Mouse (Mus musculus) midbrain, embryonic 11.5 days (tissue): Measurements from ENCODE around the gene Nlrp6. TPM values are rescaled to one million over a fixed set of nuclear protein-coding genes. Genes with fewer than 3 reads are reported as not detected.
"Not testable (repeated sequence)": the region's sequence is repeated elsewhere in the genome, so short reads cannot be mapped to it uniquely, and the experiment has no call there.

Experiments used
- ATAC-seq: fragments of 200-750 bp; cut with Nextera tagmentation; 2 replicates; pipeline ENCODE4 v1.8.0; 2017; ENCODE audit warnings: moderate TSS enrichment, moderate library complexity; ENCODE audit not compliant: low FRiP score
- DNase-seq: peaks from one replicate; pipeline ENCODE4 v3.0.0; 2015; ENCODE audit warnings: low spot score; ENCODE audit errors: missing footprints
- H3K27ac ChIP-seq: fragments of 300-500 bp; sonication (generic); 2 replicates; pipeline ENCODE4 v1.5.1; 2014; ENCODE audit warnings: low read depth, low read length
- H3K27me3 ChIP-seq: fragments of 300-500 bp; sonication (generic); 2 replicates; pipeline ENCODE4 v1.6.1; 2014; ENCODE audit warnings: mild to moderate bottlenecking, low read length, moderate library complexity, mixed read lengths; ENCODE audit not compliant: control insufficient read depth, insufficient read depth
- H3K36me3 ChIP-seq: fragments of 300-500 bp; sonication (generic); 2 replicates; pipeline ENCODE4 v1.6.1; 2014; ENCODE audit warnings: mild to moderate bottlenecking, low read length, moderate library complexity, mixed read lengths; ENCODE audit not compliant: control insufficient read depth, insufficient read depth
- H3K4me1 ChIP-seq: fragments of 300-500 bp; sonication (generic); 2 replicates; pipeline ENCODE4 v1.6.1; 2014; ENCODE audit warnings: low read length; ENCODE audit not compliant: control insufficient read depth, insufficient read depth
- H3K4me2 ChIP-seq: fragments of 300-500 bp; sonication (generic); 2 replicates; pipeline ENCODE4 v1.6.1; 2014; ENCODE audit warnings: mild to moderate bottlenecking, moderate library complexity
- H3K4me3 ChIP-seq: fragments of 300-500 bp; sonication (generic); 2 replicates; pipeline ENCODE4 v1.5.1; 2014; ENCODE audit warnings: low read depth, low read length
- H3K9ac ChIP-seq: fragments of 300-500 bp; sonication (generic); 2 replicates; pipeline ENCODE4 v1.6.1; 2014; ENCODE audit warnings: low read length
- H3K9me3 ChIP-seq: fragments of 300-500 bp; sonication (generic); 2 replicates; pipeline ENCODE4 v1.6.1; 2016; ENCODE audit warnings: low read length; ENCODE audit not compliant: control insufficient read depth
- WGBS: fragments of 180-500 bp; shearing (Covaris S2); extraction: QIAGEN DNeasy Blood & Tissue Kit; methylation state at CpG from one replicate; pipeline ENCODE4 v1.1.7; 2014; 5-methylcytosine and 5-hydroxymethylcytosine counted together
- polyA plus RNA-seq: library from polyadenylated mRNA; unstranded; fragments of >200 nt; fragmentation: Nextera tagmentation; extraction: Ambion mirVana; gene quantifications from 2 replicates; pipeline ENCODE4 v1.2.1, GENCODE M21; 2014

The Nlrp6 gene
- polyA plus RNA-seq, 1 experiment from 2014 or later, result 0.08 TPM

GRCm38 (mm10) chr7:140971479-140972171, 50.9 kb downstream of the Nlrp6 start:
- H3K4me1 ChIP-seq, result peaks cover 12% of the 10 kb centered on the region; the same call in 1 of the 2 replicates
- H3K9me3 ChIP-seq, result no peaks in the 10 kb centered on the region
- no peak overlapping the region for H3K9ac ChIP-seq
- WGBS, result 85% methylated on average over 8 of the region's 8 CpGs
- H3K36me3 ChIP-seq, result no peaks in the 10 kb centered on the region
- no peaks in the 10 kb centered on the region; the same call in 1 of the 2 replicates for H3K27me3 ChIP-seq
- no peak for ATAC-seq
- no peak overlapping the region for H3K27ac ChIP-seq
- H3K4me3 ChIP-seq, result no peak overlapping the region
- peak; percentile 67 for DNase-seq
- H3K4me2 ChIP-seq, result no peak overlapping the region

- ATAC-seq (no peak), DNase-seq (peak; percentile 80)
- no peak overlapping the region for H3K9ac ChIP-seq
- no peaks in the 10 kb centered on the region for H3K36me3 ChIP-seq
- no peaks in the 10 kb centered on the region; the same call in 1 of the 2 replicates for H3K27me3 ChIP-seq
- H3K27ac ChIP-seq, result no peak overlapping the region
- H3K4me2 ChIP-seq, result no peak overlapping the region
- no peaks in the 10 kb centered on the region for H3K9me3 ChIP-seq
- H3K4me1 ChIP-seq, result peaks cover 9% of the 10 kb centered on the region; the same call in 1 of the 2 replicates
- 25% methylated on average over 14 of the region's 14 CpGs for whole genome bisulfite sequencing
- H3K4me3 ChIP-seq, result no peak overlapping the region
Measured at GRCm38 (mm10) chr7:140973396-140974165, 52.9 kb downstream of the Nlrp6 start.

- H3K36me3 ChIP-seq, result no peaks in the 10 kb centered on the region
- no peak overlapping the region for H3K27ac ChIP-seq
- H3K9me3 ChIP-seq, result no peaks in the 10 kb centered on the region
- H3K4me2 ChIP-seq, result 0 out of 2 replicates have a peak overlapping the region, but pooled peaks have one; percentile 4
- no peak overlapping the region for H3K4me3 ChIP-seq
- DNase-seq (peak; percentile 89), ATAC-seq (no peak)
- no peaks in the 10 kb centered on the region; the same call in 1 of the 2 replicates for H3K27me3 ChIP-seq
- peaks cover 9% of the 10 kb centered on the region; the same call in 1 of the 2 replicates for H3K4me1 ChIP-seq
- 5% methylated on average over 9 of the region's 9 CpGs for WGBS
- no peak overlapping the region for H3K9ac ChIP-seq
Measured at GRCm38 (mm10) chr7:140974940-140975339, 54.2 kb downstream of the Nlrp6 start.

- Histone ChIP-seq H3K4me2 (no peak overlapping the region), H3K4me3 (no peak overlapping the region), H3K4me1 (peaks cover 9% of the 10 kb centered on the region; the same call in 1 of the 2 replicates), H3K27me3 (no peaks in the 10 kb centered on the region; the same call in 1 of the 2 replicates), H3K9ac (no peak overlapping the region), H3K36me3 (no peaks in the 10 kb centered on the region), H3K27ac (no peak overlapping the region), H3K9me3 (no peaks in the 10 kb centered on the region)
- DNase-seq (no peak), ATAC-seq (no peak)
- WGBS, result 23% methylated on average over 3 of the region's 3 CpGs
Measured at GRCm38 (mm10) chr7:140975465-140975864, 54.8 kb downstream of the Nlrp6 start.

GRCm38 (mm10) chr7:140976720-140977119, 56.0 kb downstream of the Nlrp6 start:
- not testable (repeated sequence) for H3K4me3 ChIP-seq, H3K4me2 ChIP-seq, H3K9me3 ChIP-seq, H3K4me1 ChIP-seq, H3K27me3 ChIP-seq, H3K36me3 ChIP-seq, H3K27ac ChIP-seq, DNase-seq, ATAC-seq, H3K9ac ChIP-seq
- WGBS, result 91% methylated on average over 9 of the region's 9 CpGs

Other genes with a start within 250 kb of the Nlrp6 start
- not detected in 2 replicates for gene Olfr45, start 239.0 kb upstream of the Nlrp6 start, polyA plus RNA-seq
- not detected in 2 replicates for gene Olfr541, start 223.6 kb upstream of the Nlrp6 start, polyA plus RNA-seq
- gene Cyp2e1, start 157.2 kb upstream of the Nlrp6 start, polyA plus RNA-seq, result not detected in 2 replicates
- gene Syce1, start 133.1 kb upstream of the Nlrp6 start, polyA plus RNA-seq, result 0.12 TPM in 1 of 2 replicates, not detected in the other
- gene Zfp941, start 98.7 kb upstream of the Nlrp6 start, polyA plus RNA-seq, result 5.4 and 7.1 TPM in 2 replicates
- not detected in 2 replicates for gene Urah, start 85.9 kb upstream of the Nlrp6 start, polyA plus RNA-seq
- gene Scgb1c1, start 75.4 kb upstream of the Nlrp6 start, polyA plus RNA-seq, result not detected in 2 replicates
- not detected in 2 replicates for gene Odf3, start 73.1 kb upstream of the Nlrp6 start, polyA plus RNA-seq
- gene Gm45785, start 64.6 kb upstream of the Nlrp6 start, polyA plus RNA-seq, result not detected in 2 replicates
- gene Ric8a, start 63.9 kb upstream of the Nlrp6 start, polyA plus RNA-seq, result 60.4 and 65.5 TPM in 2 replicates
- gene Bet1l, start 63.3 kb upstream of the Nlrp6 start, polyA plus RNA-seq, result 23.9 and 25.3 TPM in 2 replicates
- 173 and 182 TPM in 2 replicates for gene Psmd13, start 38.9 kb upstream of the Nlrp6 start, polyA plus RNA-seq
- 18.4 and 21.6 TPM in 2 replicates for gene Sirt3, start 38.6 kb upstream of the Nlrp6 start, polyA plus RNA-seq
- gene Cox8b, start 20.5 kb upstream of the Nlrp6 start, polyA plus RNA-seq, result not detected in 2 replicates
- 10.2 and 12.5 TPM in 2 replicates for gene Pgghg, start 20.5 kb downstream of the Nlrp6 start, polyA plus RNA-seq
- 0.20 TPM in 1 of 2 replicates, not detected in the other for gene Ifitm5, start 29.4 kb downstream of the Nlrp6 start, polyA plus RNA-seq
- gene Gm45717, start 35.0 kb downstream of the Nlrp6 start, polyA plus RNA-seq, result not detected in 2 replicates
- gene Ifitm2, start 35.1 kb downstream of the Nlrp6 start, polyA plus RNA-seq, result 198 and 207 TPM in 2 replicates
- 8.0 and 9.5 TPM in 2 replicates for gene Ifitm1, start 46.3 kb downstream of the Nlrp6 start, polyA plus RNA-seq
- gene Ifitm3, start 89.9 kb downstream of the Nlrp6 start, polyA plus RNA-seq, result 13.5 and 14.0 TPM in 2 replicates
- gene Ifitm6, start 97.0 kb downstream of the Nlrp6 start, polyA plus RNA-seq, result not detected in 2 replicates
- not detected in 2 replicates for gene Gm17387, start 108.2 kb downstream of the Nlrp6 start, polyA plus RNA-seq
- gene B4galnt4, start 140.2 kb downstream of the Nlrp6 start, polyA plus RNA-seq, result 18.8 and 19.5 TPM in 2 replicates
- gene Pkp3, start 157.3 kb downstream of the Nlrp6 start, polyA plus RNA-seq, result 0.82 and 0.84 TPM in 2 replicates
- 1.2 and 1.8 TPM in 2 replicates for gene Sigirr, start 179.7 kb downstream of the Nlrp6 start, polyA plus RNA-seq
- gene Ano9, start 196.9 kb downstream of the Nlrp6 start, polyA plus RNA-seq, result 0.12 TPM in 1 of 2 replicates, not detected in the other
- 68.6 and 70.7 TPM in 2 replicates for gene Ptdss2, start 201.5 kb downstream of the Nlrp6 start, polyA plus RNA-seq